Mouse (Mus musculus): ENCODE measurements around the gene Zfp46.
A peak's percentile ranks its signal among the peaks of the same experiment; 100 is the strongest.

The Zfp46 gene

GRCm38 (mm10) chr4:136284455-136284854 is at the start of gene Zfp46:
Gene Zfp46 (plus strand): TSS chr4:136284683.
- no peak for DNase-seq (ENCODE audit: low spot score)

- DNase-seq (ENCODE audit: low spot score) = no peak
Observed at GRCm38 (mm10) chr4:136238669-136239068, 45.8 kb upstream of the Zfp46 start.

- no peak for DNase-seq (ENCODE audit: low spot score)
Observed at GRCm38 (mm10) chr4:136239111-136239510, 45.4 kb upstream of the Zfp46 start.

GRCm38 (mm10) chr4:136239622-136240021 is 44.9 kb upstream of the Zfp46 start:
- peak; percentile 67 for DNase-seq (ENCODE audit: low spot score)

GRCm38 (mm10) chr4:136240123-136240522 is 44.4 kb upstream of the Zfp46 start:
- no peak for DNase-seq (ENCODE audit: low spot score)

GRCm38 (mm10) chr4:136240955-136241354 is 43.5 kb upstream of the Zfp46 start:
- no peak for DNase-seq (ENCODE audit: low spot score)

- no peak for DNase-seq (ENCODE audit: low spot score)
Observed at GRCm38 (mm10) chr4:136242065-136242703, 42.3 kb upstream of the Zfp46 start.

- DNase-seq (ENCODE audit: low spot score) = no peak
Observed at GRCm38 (mm10) chr4:136242728-136243127, 41.8 kb upstream of the Zfp46 start.

GRCm38 (mm10) chr4:136244208-136244607 is 40.3 kb upstream of the Zfp46 start:
- no peak for DNase-seq (ENCODE audit: low spot score)

GRCm38 (mm10) chr4:136245681-136246080 is 38.8 kb upstream of the Zfp46 start:
- no peak for DNase-seq (ENCODE audit: low spot score)

GRCm38 (mm10) chr4:136246568-136246969 is 37.9 kb upstream of the Zfp46 start:
- DNase-seq (ENCODE audit: low spot score) = no peak

- no peak for DNase-seq (ENCODE audit: low spot score)
Observed at GRCm38 (mm10) chr4:136247386-136247728, 37.1 kb upstream of the Zfp46 start.

GRCm38 (mm10) chr4:136247729-136248463 is 36.6 kb upstream of the Zfp46 start, which contains the start of gene Tcea3:
Gene Tcea3 (plus strand): TSS chr4:136247729.
- peak; percentile 81 for DNase-seq (ENCODE audit: low spot score)

- DNase-seq (ENCODE audit: low spot score) = no peak
Observed at GRCm38 (mm10) chr4:136248464-136249331, 35.8 kb upstream of the Zfp46 start.

GRCm38 (mm10) chr4:136249332-136249647 is 35.2 kb upstream of the Zfp46 start:
- no peak for DNase-seq (ENCODE audit: low spot score)

GRCm38 (mm10) chr4:136249780-136250179 is 34.7 kb upstream of the Zfp46 start:
- peak; percentile 68 for DNase-seq (ENCODE audit: low spot score)

GRCm38 (mm10) chr4:136255919-136256318 is 28.6 kb upstream of the Zfp46 start:
- DNase-seq (ENCODE audit: low spot score) = peak; percentile 87

- no peak for DNase-seq (ENCODE audit: low spot score)
Observed at GRCm38 (mm10) chr4:136256696-136257095, 27.8 kb upstream of the Zfp46 start.

GRCm38 (mm10) chr4:136259916-136260315 is 24.6 kb upstream of the Zfp46 start:
- no peak for DNase-seq (ENCODE audit: low spot score)

- peak; percentile 66 for DNase-seq (ENCODE audit: low spot score)
Observed at GRCm38 (mm10) chr4:136260491-136261180, 23.8 kb upstream of the Zfp46 start.

- DNase-seq (ENCODE audit: low spot score) = no peak
Observed at GRCm38 (mm10) chr4:136261912-136262311, 22.6 kb upstream of the Zfp46 start.

GRCm38 (mm10) chr4:136263555-136263954 is 20.9 kb upstream of the Zfp46 start:
- DNase-seq (ENCODE audit: low spot score) = no peak
